Mouse (Mus musculus) cerebellum, adult 2 months (tissue): ENCODE results near the gene Avpr2. TPM values are rescaled to one million over a fixed set of nuclear protein-coding genes. Genes with fewer than 3 reads are reported as not detected.

Source experiments
- DNase-seq, 2 experiments: peaks; one replicate each; pipeline ENCODE4 v3.0.0; 2021
- H3K27ac ChIP-seq: fragments of 200-500 bp; 2 replicates; pipeline ENCODE4 v1.5.1; 2012; ENCODE audit warnings: low read length, control low read depth, inconsistent platforms; ENCODE audit not compliant: insufficient read depth
- H3K27me3 ChIP-seq: fragments of 200-500 bp; 2 replicates; pipeline ENCODE4 v1.6.1; 2012; ENCODE audit warnings: inconsistent platforms, mild to moderate bottlenecking, low read length, moderate library complexity; ENCODE audit not compliant: control insufficient read depth, insufficient read depth
- H3K4me1 ChIP-seq: fragments of 200-500 bp; 2 replicates; pipeline ENCODE4 v1.6.1; 2011; ENCODE audit warnings: low read length; ENCODE audit not compliant: control insufficient read depth, insufficient read depth
- H3K4me3 ChIP-seq: fragments of 200-500 bp; replicated peaks from 2 replicates; pipeline ENCODE3; 2011; ENCODE audit warnings: mild to moderate bottlenecking, low read depth, low read length, control low read depth; ENCODE audit not compliant: insufficient read depth
- CTCF ChIP-seq: fragments of 200-500 bp; IDR thresholded peaks from 2 replicates; pipeline ENCODE4 v1.5.1; 2011; ENCODE audit warnings: low read depth, mild to moderate bottlenecking, control low read depth, low read length, moderate library complexity, borderline replicate concordance; ENCODE audit not compliant: insufficient read depth
- POLR2A ChIP-seq: fragments of 200-500 bp; IDR thresholded peaks from 2 replicates; pipeline ENCODE4 v1.6.1; 2011; ENCODE audit warnings: low read length, control low read depth, borderline replicate concordance; ENCODE audit not compliant: insufficient read depth
- WGBS: fragments of 180-500 bp; shearing (Covaris S2); methylation state at CpG from one replicate; pipeline ENCODE4 v1.1.7; 2018; 5-methylcytosine and 5-hydroxymethylcytosine counted together
- polyA plus RNA-seq: library from polyadenylated mRNA; depleted of rRNA; stranded (reverse); fragments of >200 nt; gene quantifications from 2 replicates; pipeline ENCODE4 v1.2.3, GENCODE M21; 2012; rRNA removed

Gene Avpr2
- 0.16 and 0.41 TPM in 2 replicates for polyA plus RNA-seq

- 92% methylated on average over 6 of the region's 6 CpGs for WGBS
- Histone ChIP-seq H3K4me3 (no peak within 1 kb of the TSS), H3K27me3 (no peaks in the 10 kb centered on the region), H3K4me1 (peaks cover 8% of the 10 kb centered on the region; the same call in 1 of the 2 replicates), H3K27ac (no peak within 1 kb of the TSS)
- no peak for TF ChIP-seq POLR2A
- no peak for TF ChIP-seq CTCF
- DNase-seq = no peak
Observed at GRCm38 (mm10) chrX:73891551-73892152, at the start of gene Avpr2. Gene Avpr2, plus strand, starts transcription at chrX:73892102.

DNA sequence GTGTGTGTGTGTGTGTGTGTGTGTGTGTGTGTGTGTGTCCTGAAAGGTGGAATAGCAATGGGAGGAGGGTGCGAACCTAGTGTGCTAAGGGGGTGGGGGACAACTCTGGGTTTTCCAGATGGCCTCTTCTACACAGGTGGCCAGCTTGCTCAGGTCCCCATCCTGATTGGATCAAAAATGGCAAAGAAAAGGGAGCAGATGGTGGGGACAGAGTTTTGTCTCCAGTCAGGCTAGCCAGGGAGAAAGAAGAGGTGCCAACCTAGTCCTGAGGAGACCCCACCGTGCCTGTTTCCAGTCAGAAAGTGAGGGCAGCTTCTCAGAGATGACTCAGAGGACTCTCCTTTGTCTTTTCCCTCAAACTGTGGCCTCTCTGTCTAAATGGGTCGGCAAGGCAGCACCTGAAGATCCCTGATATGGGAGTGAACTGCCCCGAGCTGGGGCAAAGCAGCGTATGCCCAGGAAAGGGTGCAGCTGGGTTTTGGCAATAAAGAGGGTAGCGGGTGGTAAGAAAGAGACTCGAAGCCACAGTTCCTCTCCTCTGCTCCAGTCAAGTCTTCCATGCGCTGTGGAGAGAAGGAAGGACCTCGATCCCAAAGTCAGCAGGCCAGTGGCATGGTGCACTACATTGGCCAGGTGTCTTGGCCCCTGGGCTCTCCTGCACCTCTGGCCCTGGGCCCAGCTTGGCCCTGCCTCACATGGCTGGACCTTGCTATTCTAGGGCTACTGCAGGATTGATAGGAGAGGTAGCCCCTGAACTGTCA, 37.4 kb upstream of the Avpr2 start:
- Histone ChIP-seq H3K27ac (peak overlapping the region; percentile 41), H3K4me3 (no peak overlapping the region), H3K4me1 (peaks cover 12% of the 10 kb centered on the region), H3K27me3 (no peaks in the 10 kb centered on the region)
- no peak for TF ChIP-seq POLR2A
- TF ChIP-seq CTCF = no peak
- DNase-seq = peak; percentile 53 to 80
- 26% methylated on average over 9 of the region's 9 CpGs for WGBS

- Histone ChIP-seq H3K27me3 (no peaks in the 10 kb centered on the region), H3K4me1 (peaks cover 12% of the 10 kb centered on the region), H3K27ac (peak overlapping the region; percentile 41), H3K4me3 (no peak overlapping the region)
- DNase-seq = no peak
- 11% methylated on average over 3 of the region's 3 CpGs for WGBS
- TF ChIP-seq POLR2A = no peak
- no peak for TF ChIP-seq CTCF
Observed at GRCm38 (mm10) chrX:73855087-73855408, 36.9 kb upstream of the Avpr2 start.

DNA sequence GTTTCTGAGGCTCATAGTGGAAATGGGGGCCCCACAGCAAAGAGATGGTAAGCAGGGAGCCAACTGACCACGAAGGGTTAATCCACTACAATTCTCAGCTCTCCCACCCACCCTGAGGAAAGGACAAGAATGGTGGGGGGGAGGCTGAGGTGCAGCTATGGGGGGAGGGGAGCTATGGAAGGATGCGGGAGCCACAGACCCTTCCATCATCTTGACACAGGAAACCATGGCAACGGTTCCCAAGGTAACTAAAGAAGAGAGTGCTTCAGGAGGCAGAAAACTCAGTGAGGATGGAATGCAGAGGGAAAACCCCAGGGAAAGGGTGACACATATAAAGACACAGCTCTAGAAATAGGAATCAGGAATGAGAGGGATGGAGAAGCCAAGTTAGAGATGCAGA, 27.2 kb upstream of the Avpr2 start:
- H3K27ac ChIP-seq = no peak overlapping the region
- no peaks in the 10 kb centered on the region for H3K4me1 ChIP-seq
- no peak for DNase-seq
- H3K27me3 ChIP-seq = no peaks in the 10 kb centered on the region
- 52% methylated on average over 3 of the region's 3 CpGs for WGBS
- TF ChIP-seq CTCF (no peak), POLR2A (no peak)
- no peak overlapping the region for H3K4me3 ChIP-seq

DNA sequence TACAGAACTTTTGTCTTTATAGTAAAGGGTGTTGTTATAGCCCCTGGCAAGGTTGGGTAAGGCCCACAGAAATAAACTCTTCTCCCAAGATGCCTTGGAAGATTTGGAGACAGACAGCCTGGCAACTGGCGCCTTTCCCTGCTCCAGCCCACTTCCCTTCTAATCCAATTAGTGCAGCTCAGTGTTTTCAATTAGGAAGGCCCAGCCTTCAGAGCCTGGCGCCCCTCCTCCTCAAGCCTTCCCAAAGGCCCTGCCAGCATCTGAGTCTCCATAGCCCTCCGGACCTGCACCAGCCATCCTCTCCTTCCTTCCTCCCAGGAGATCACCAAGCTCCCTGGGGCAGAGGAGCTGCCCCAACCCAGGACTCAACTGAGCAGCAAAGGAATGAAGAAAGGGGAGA, 24.6 kb upstream of the Avpr2 start:
- no peak overlapping the region for H3K27ac ChIP-seq
- TF ChIP-seq CTCF (no peak), POLR2A (no peak)
- no peak overlapping the region for H3K4me3 ChIP-seq
- H3K4me1 ChIP-seq = peaks cover 6% of the 10 kb centered on the region; the same call in 1 of the 2 replicates
- WGBS = 32% methylated on average over 3 of the region's 3 CpGs
- H3K27me3 ChIP-seq = no peaks in the 10 kb centered on the region
- DNase-seq = no peak

GRCm38 (mm10) chrX:73867852-73868251, 24.1 kb upstream of the Avpr2 start:
- Histone ChIP-seq H3K27me3 (no peaks in the 10 kb centered on the region), H3K4me1 (peaks cover 12% of the 10 kb centered on the region; the same call in 1 of the 2 replicates), H3K4me3 (no peak overlapping the region), H3K27ac (no peak overlapping the region)
- 63% methylated on average over 1 of the region's 1 CpGs for WGBS
- DNase-seq = peak in 1 of 2 experiments; percentile 17
- no peak for TF ChIP-seq POLR2A
- no peak for TF ChIP-seq CTCF

GRCm38 (mm10) chrX:73869334-73869733, 22.6 kb upstream of the Avpr2 start:
- TF ChIP-seq CTCF (no peak), POLR2A (no peak)
- Histone ChIP-seq H3K27me3 (no peaks in the 10 kb centered on the region), H3K4me1 (peaks cover 12% of the 10 kb centered on the region; the same call in 1 of the 2 replicates), H3K27ac (no peak overlapping the region), H3K4me3 (no peak overlapping the region)
- 49% methylated on average over 5 of the region's 5 CpGs for WGBS
- no peak for DNase-seq

- no peak overlapping the region for H3K4me3 ChIP-seq
- peaks cover 12% of the 10 kb centered on the region; the same call in 1 of the 2 replicates for H3K4me1 ChIP-seq
- TF ChIP-seq POLR2A = no peak
- TF ChIP-seq CTCF = no peak
Observed at GRCm38 (mm10) chrX:73871474-73871873, 20.4 kb upstream of the Avpr2 start.

More at GRCm38 (mm10) chrX:73871474-73871873, 20.4 kb upstream of the Avpr2 start:
- no peak for DNase-seq
- Histone ChIP-seq H3K27ac (no peak overlapping the region), H3K27me3 (no peaks in the 10 kb centered on the region)
